Mouse (Mus musculus) heart, adult 11 months (tissue): ENCODE data around the gene Kdm4d.
"Not testable (repeated sequence)": the region's sequence is repeated elsewhere in the genome, so short reads cannot be mapped to it uniquely, and the experiment has no call there.

Experiments
- DNase-seq: peaks from one replicate; pipeline ENCODE4 v3.0.0; 2022

Gene Kdm4d

DNA sequence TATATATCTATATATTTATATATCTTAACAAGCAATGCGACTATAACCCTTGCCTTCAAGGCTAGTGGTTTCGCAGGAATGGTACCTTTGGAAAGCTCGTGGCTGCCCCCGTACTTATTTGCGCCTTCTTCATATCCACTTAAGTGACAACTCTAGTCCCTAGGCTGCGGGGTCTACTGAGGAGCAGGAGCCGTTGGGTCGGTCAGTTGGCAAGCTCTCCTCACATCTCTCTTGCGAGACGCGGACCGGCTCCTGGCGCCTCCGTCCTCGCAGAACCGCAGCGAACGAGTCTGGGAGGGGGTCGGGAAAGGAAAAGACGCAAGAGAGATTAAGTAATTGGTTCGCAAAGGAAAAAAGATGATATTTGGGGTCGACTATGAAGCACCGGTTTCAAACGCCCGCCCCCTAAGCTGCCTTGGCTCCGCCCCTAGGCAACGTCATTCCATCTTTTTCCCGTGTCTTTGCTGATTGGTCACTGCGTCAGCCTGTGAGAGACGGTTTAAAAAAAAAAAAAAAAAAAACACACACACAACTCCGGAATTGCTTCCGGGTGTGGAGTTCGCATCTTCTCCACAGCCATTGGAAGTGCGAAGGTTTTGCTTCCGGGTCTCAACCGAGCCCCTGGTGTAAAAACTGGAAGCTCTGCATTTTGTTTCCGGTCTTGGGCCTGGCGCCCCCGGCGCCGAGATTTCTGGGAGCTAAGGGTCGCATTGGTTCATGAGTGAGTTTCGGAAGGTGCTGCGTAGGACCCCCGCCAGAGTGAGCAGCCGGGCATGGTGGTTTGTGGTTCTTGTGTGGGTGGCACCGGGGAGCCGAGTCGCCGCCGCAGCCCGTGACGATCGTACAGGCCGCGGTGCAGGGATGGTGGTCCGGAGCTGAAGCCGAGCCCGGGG is at the start of gene Kdm4d, which contains the start of gene Cwc15:
Kdm4d (minus strand) TSS at position 460 of the 893 bp plus-strand sequence.
Cwc15 (plus strand) TSS at position 595 of the 893 bp plus-strand sequence.
- peak; percentile 100 for DNase-seq

GRCm38 (mm10) chr9:14548366-14548761 is 48.1 kb upstream of the Kdm4d start:
- DNase-seq: peak; percentile 90

DNA sequence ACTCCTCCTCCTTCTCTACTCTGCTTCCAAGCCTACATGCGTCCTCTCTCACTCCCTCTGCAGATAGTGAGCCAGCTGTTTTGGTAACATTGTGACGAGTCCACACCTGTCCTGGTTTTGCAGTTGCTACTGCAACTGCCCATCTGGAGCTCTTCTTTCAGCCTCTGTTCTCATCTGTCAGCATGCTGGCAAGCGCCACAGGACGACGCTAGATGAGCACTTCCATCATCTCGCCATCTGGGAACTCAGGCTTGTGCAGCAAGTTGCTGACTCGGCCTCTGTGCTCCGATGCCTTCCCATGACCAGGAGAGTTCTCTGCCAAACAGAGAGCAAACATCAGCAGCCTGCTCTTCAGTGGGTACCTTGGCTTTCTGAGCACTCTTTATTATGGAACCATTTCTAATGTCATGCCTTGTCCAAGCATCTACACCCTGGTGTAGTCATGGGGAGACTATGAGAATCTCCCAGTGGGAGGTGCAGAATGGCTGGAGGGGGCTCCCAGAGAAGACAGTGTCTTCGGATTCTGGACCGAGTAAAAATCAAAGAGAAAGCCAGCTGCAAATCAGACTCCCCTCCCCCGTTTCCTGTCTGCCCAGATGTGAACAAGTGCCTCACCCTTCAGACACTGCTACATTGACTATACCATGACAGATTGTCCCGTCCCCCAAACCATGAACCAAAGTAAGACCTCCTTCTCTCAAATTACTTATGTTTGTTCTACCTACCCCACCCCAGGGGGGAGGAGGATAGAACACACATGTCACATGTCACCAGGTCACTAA is 47.5 kb upstream of the Kdm4d start:
- peak; percentile 94 for DNase-seq

GRCm38 (mm10) chr9:14544034-14544757 is 43.9 kb upstream of the Kdm4d start:
- DNase-seq: no peak

- DNase-seq: no peak
These were observed 34.7 kb upstream of the Kdm4d start for GRCm38 (mm10) chr9:14534833-14535456.

- no peak for DNase-seq
These were observed 33.4 kb upstream of the Kdm4d start for GRCm38 (mm10) chr9:14533659-14534058.

GRCm38 (mm10) chr9:14532283-14532682 is 32.0 kb upstream of the Kdm4d start:
- DNase-seq: no peak

DNA sequence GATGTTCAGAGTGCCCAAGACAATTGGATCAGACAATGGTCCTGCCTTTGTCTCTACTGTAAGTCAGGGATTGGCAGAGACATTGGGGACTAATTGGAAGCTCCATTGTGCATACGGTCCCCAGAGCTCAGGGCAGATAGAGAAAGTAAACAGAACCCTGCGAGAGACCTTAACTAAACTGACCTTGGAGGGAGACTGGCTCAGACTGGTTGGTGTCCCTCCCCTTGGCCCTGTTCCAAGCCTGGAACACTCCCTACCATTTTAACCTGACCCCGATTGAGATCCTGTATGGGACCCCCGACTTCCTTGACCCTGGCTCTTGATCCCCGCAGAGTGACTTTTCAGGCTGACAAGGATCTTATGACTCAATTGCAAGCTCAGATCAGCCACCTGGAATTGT is 29.7 kb upstream of the Kdm4d start:
- no peak for DNase-seq

DNA sequence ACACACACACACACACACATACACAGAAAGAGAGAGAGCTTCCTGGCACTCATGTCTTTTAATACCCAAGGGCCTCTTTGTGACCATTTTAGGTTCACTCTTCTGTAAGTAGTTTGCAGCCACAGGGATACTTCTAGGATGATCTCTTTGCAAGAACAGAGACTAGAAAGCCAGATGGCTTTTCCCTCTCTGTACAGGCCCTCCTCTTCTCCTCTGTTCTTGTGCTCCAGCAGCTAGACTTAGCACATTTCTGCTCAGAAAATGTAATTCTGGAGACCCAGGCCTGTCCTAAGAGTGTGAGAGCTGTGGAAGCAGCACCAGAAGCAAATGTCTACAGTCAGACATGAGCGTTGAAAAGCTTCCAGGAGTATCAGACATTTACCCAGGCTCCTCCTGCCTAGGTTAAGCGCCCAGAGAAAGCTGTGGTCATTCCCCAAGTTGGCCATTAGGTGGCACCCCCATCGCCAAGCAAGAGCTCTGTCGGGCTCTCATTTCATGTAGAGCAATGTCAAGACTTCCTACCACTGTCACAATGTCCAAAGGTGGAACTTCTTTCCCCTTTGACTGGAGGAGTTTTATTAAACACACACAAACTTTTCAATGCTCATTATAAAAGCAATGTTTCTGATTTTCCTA is 23.2 kb upstream of the Kdm4d start:
- peak; percentile 94 for DNase-seq

GRCm38 (mm10) chr9:14521695-14522094 is 21.4 kb upstream of the Kdm4d start:
- DNase-seq: no peak

- no peak for DNase-seq
These were observed 20.8 kb upstream of the Kdm4d start for GRCm38 (mm10) chr9:14520971-14521670.

GRCm38 (mm10) chr9:14518105-14518504 is 17.8 kb upstream of the Kdm4d start:
- DNase-seq: no peak

DNA sequence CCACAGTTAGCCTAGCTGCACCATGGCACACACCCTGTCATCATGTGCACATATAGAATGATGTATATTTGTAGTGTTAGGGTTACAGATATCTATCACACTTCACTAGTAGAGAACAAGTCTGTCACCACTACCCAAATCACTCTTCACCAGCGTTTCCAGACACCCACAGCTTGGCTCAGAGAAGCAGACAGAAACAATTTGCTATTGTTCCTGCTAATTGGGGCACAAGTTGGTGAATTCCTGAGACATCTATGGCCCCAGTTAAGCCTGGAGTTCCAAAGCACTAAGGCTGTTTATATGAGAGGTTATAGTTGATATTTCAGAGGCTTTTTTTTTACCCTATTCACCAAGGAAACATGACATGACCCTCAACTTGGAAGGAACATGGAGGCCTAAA is 17.0 kb upstream of the Kdm4d start:
- DNase-seq: no peak

DNA sequence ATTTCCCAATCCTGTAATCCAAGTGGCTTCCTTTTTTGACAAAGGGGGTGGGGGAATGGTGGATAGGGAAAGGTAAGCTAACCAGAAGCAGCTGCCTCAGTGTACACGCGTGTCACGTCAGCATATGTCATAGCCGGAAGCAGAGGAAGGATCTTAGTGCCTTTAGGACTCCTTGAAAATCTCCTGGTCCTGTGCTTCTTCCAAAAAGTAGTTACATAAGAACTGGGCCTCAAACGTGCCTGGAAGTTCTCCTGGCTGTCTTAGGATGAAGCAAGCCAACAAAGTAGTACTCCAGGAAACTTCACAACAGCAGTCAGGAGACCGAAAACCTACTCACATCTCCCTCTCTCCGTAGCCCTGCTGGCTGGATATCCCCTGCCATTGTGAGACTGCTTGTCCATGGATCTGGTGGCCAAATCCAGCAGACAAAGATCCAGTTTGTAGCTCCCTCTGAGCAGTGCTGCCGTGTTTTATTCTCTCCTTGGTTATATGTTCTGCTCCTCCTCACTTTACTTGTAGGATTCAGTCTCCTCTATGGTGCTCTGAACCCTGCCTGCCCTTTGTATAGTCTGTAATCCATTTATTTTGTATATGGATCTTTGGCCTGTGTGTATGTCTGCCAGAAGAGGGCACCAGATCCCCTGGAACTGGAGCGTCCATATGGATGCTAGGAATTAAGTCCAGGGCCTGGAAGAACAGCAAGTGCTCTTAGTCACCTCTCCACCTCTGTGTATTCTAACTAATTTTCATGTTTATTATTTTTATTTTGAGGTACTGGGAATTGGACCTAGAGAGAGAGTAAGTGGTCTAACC is 12.6 kb upstream of the Kdm4d start:
- peak; percentile 89 for DNase-seq

DNA sequence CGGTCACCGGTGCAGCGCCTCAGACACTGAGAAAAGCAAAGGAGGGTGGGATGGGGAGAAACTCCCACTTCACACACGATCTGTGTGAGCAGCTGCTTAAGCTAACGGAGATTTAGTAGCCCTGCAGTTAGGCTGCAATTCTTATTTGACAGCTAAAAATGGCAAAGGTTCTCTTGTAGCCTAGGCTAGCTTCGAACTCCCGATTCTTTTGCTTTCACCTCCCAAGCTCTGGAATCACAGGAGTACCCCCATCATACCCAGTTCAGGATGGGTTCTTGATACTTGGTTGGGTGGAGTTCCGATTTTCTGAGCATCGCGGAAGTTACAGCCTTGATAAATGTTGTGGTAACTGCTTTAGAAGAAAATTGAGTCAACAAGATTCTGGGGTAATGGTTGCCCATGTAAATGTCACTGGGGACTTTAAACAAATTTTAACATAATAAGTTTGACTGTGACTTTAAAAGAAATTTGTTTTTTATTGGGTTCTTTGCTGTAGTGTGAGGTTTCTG is 688 bp upstream of the Kdm4d start:
- no peak for DNase-seq

DNA sequence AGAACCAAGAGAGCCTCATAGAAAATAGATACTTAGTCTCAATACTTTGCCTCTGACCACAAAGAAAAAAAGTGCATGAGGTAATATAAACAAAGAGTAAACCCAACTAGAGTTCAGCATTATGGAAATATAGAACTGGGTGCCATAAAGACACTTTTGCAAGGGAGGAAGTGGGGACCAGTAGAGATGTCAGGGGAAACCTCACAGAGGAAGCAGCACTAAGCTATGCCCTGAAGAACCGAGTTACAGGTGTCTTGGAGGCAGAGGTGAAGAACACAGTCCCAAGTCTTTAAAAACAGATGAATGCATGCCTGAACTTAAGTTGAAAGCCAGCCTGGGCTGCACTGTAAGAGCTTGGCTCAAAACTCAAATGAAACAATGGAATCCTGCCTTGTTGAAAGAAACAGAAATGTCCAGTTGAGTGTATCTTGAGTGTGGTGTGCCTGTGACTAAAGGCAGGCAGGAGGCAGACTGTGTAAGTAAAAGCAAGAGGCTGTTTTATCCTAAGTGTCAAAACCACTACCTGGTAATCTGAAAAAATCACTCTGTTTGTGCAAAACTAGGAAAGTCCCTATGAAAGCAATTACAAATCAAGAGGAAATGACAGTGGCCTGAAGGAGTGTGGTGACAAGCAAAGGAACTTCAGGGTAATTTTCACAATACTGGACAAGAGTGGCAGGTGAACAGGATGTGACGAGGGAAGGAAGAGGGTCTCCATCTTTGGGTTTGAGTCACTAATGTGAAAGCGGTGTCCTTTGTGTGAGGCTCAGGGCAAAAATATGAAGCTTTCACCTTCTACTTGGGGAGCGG is 1.2 kb downstream of the Kdm4d start:
- DNase-seq: peak; percentile 48

DNA sequence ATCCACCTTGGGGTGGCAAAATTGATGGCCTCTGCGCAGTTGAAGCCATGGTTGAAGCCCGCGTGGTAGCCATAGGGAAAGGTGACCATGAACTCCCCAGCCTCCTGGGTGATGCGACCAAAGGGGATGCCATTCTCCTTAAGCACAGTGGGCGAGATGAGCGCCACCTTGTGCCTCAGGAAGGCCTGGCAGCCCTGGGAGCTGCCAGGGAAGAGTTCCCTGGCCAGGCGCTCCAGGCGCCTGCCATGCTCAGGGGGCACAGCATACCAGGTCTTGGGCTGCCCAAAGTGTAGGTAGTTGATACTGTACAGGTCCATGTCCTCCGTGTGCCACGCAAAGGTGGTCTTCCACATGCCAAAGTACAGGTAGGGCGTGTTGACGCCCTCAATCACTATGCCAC is 36.6 kb downstream of the Kdm4d start:
- not testable (repeated sequence) for DNase-seq

- not testable (repeated sequence) for DNase-seq
These were observed 37.7 kb downstream of the Kdm4d start for GRCm38 (mm10) chr9:14462536-14462935.

DNA sequence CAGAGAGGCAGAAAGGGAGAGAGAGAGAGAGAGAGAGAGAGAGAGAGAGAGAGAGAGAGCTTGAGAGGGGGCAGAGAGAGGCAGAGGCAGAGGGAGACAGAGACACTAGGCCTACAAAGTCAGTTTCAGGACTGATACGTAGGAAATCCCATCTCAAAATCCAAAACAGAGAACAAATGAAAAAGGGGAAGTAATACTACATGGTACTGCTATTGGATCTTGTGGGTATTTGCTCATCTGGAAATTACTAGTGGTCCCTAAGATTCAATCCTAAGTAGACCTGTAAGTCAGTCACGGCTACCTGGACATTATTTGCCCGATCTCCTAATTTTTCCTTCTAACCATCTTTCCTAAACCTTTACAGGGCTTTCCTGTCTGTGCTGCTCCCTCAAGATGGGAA is 44.0 kb downstream of the Kdm4d start:
- DNase-seq: no peak
